Mouse (Mus musculus) cortical plate, adult 2 months (tissue): Measurements from ENCODE around the gene Tnfrsf4.

Experiments
- CTCF ChIP-seq: fragments of 200-500 bp; IDR thresholded peaks from 2 replicates; pipeline ENCODE4 v1.5.1; 2011; ENCODE audit warnings: mild to moderate bottlenecking, control low read depth, low read length; ENCODE audit not compliant: insufficient read depth; ENCODE audit errors: extremely low read depth
- POLR2A ChIP-seq: fragments of 200-500 bp; IDR thresholded peaks from 2 replicates; pipeline ENCODE4 v1.6.1; 2011; ENCODE audit warnings: mild to moderate bottlenecking, low read length, control low read depth; ENCODE audit not compliant: insufficient read depth; ENCODE audit errors: extremely low read depth

DNA sequence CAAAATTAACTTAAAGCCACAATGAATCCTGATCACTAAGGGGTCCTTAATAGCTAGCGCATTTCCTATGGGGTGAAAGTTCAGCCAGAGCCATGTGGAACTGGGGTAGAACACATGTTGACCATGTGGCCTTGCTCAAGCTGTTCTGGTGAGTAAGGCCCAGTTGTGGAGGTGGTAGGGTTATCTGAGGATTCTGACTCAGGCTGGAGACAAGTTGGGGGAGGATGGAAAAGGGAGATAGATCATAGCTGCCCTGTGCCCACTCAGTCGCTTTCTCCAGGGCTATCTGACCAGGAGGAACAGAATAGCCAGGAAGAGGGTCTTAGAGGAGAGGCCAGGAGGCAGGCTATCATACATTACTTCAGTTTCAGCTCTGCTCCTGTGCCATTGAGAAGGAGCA, 793 bp downstream of the Tnfrsf4 start:
- TF ChIP-seq CTCF (no peak), POLR2A (no peak)
